Mouse (Mus musculus): ENCODE data around the gene Ccdc138. TPM values are rescaled to one million over a fixed set of nuclear protein-coding genes. Genes with fewer than 3 reads are reported as not detected.

The Ccdc138 gene
- polyA plus RNA-seq, 1 experiment from 2014 or later: 8.6 TPM

Other genes starting within 250 kb of the Ccdc138 start
- 48.8 and 49.3 TPM in 2 replicates for gene Gcc2, start 242.5 kb upstream of the Ccdc138 start, polyA plus RNA-seq (2015; fragmentation: Nextera tagmentation; extraction: Ambion mirVana)
- gene Lims1, start 174.5 kb upstream of the Ccdc138 start, polyA plus RNA-seq (2015; fragmentation: Nextera tagmentation; extraction: Ambion mirVana): 153 and 162 TPM in 2 replicates
- gene Ranbp2, start 51.0 kb upstream of the Ccdc138 start, polyA plus RNA-seq (2015; fragmentation: Nextera tagmentation; extraction: Ambion mirVana): 20.0 and 20.7 TPM in 2 replicates
- gene Edar, start 177.7 kb downstream of the Ccdc138 start, polyA plus RNA-seq (2015; fragmentation: Nextera tagmentation; extraction: Ambion mirVana): 0.40 and 0.45 TPM in 2 replicates
- gene Gm17542, start 220.3 kb downstream of the Ccdc138 start, polyA plus RNA-seq (2015; fragmentation: Nextera tagmentation; extraction: Ambion mirVana): not detected in 2 replicates